Mouse (Mus musculus): ENCODE measurements around the gene Gm3164. TPM values are rescaled to one million over a fixed set of nuclear protein-coding genes. Genes with fewer than 3 reads are reported as not detected.
"Not testable (repeated sequence)": the region's sequence is repeated elsewhere in the genome, so short reads cannot be mapped to it uniquely, and the experiment has no call there.

Gene Gm3164
- polyA plus RNA-seq, 1 experiment from 2014 or later, result not detected

- not testable (repeated sequence) for H3K4me2 ChIP-seq (replicated peaks; ENCODE audit: low read depth, low read length); H3K4me1 ChIP-seq (ENCODE audit: insufficient read depth, low read length); H3K27ac ChIP-seq (ENCODE audit: low read length); H3K4me3 ChIP-seq (ENCODE audit: low read length); H3K36me3 ChIP-seq (ENCODE audit: insufficient read depth, low read length); ATAC-seq (ENCODE audit: low FRiP score, low TSS enrichment); H3K27me3 ChIP-seq (ENCODE audit: insufficient read depth, low read length); H3K9ac ChIP-seq (replicated peaks; ENCODE audit: low read length); H3K9me3 ChIP-seq (ENCODE audit: low read length)
These were observed 11.4 kb upstream of the Gm3164 start for GRCm38 (mm10) chr14:4403840-4404239.

DNA sequence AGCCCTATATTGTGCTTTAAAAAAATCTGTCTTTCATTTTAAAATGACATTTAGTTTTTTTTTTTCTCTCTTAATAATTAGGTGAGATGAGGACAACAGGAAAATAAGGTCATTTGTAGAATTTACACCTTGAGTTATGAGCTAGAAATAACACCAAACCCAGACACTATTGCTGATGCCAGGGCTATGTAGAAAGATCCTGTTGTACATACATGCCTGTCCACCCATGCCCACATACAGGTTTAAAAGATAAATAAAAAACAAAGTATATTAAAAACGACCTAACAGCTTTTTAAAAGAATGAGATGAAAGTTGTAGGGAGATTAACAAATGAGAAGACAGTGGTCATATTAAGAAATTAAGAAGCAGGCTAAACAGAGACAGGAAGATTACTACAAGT lies 5.3 kb upstream of the Gm3164 start:
- 20% methylated on average over 1 of the region's 1 CpGs for WGBS
- H3K27me3 ChIP-seq (ENCODE audit: insufficient read depth, low read length); H3K27ac ChIP-seq (ENCODE audit: low read length); H3K4me3 ChIP-seq (ENCODE audit: low read length); ATAC-seq (ENCODE audit: low FRiP score, low TSS enrichment); H3K4me1 ChIP-seq (ENCODE audit: insufficient read depth, low read length); H3K9me3 ChIP-seq (ENCODE audit: low read length); H3K36me3 ChIP-seq (ENCODE audit: insufficient read depth, low read length); H3K4me2 ChIP-seq (replicated peaks; ENCODE audit: low read depth, low read length); H3K9ac ChIP-seq (replicated peaks; ENCODE audit: low read length): not testable (repeated sequence)

DNA sequence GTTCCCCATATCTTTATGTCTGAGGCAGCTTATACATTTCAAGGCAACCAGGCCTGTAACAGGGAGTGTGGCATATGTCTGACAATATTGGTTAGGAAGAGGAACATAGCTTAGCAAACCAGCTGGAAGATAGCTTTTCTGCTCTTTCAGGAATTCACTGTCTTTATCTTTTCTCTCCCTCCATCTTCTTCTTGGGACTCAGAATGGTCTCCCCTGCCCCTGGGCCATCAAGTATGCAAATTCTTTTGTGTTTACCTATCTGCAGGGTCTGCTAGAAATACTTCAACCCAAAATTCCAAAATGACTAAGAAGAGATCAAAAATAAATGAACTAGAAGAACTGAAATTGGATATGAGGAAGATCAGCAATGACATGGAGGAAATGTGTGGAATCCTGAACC lies 15.4 kb downstream of the Gm3164 start, which contains the start of gene Gm3173:
Gene Gm3173 (plus strand): TSS at position 301 of the 400 bp plus-strand sequence.
- not testable (repeated sequence) for H3K36me3 ChIP-seq (ENCODE audit: insufficient read depth, low read length); H3K27ac ChIP-seq (ENCODE audit: low read length); H3K9me3 ChIP-seq (ENCODE audit: low read length); H3K4me2 ChIP-seq (replicated peaks; ENCODE audit: low read depth, low read length); H3K4me1 ChIP-seq (ENCODE audit: insufficient read depth, low read length); H3K9ac ChIP-seq (replicated peaks; ENCODE audit: low read length); H3K27me3 ChIP-seq (ENCODE audit: insufficient read depth, low read length); ATAC-seq (ENCODE audit: low FRiP score, low TSS enrichment); H3K4me3 ChIP-seq (ENCODE audit: low read length)

- ATAC-seq (ENCODE audit: low FRiP score, low TSS enrichment); H3K9ac ChIP-seq (replicated peaks; ENCODE audit: low read length); H3K27ac ChIP-seq (ENCODE audit: low read length); H3K9me3 ChIP-seq (ENCODE audit: low read length); H3K36me3 ChIP-seq (ENCODE audit: insufficient read depth, low read length); H3K4me1 ChIP-seq (ENCODE audit: insufficient read depth, low read length); H3K4me3 ChIP-seq (ENCODE audit: low read length); H3K27me3 ChIP-seq (ENCODE audit: insufficient read depth, low read length); H3K4me2 ChIP-seq (replicated peaks; ENCODE audit: low read depth, low read length): not testable (repeated sequence)
- WGBS, result no CpG with 5 or more reads among the region's 2 CpGs
These were observed 66.2 kb downstream of the Gm3164 start, which contains the start of gene Gm3182 for GRCm38 (mm10) chr14:4481445-4481844. Gene Gm3182, plus strand, starts transcription at chr14:4481745.

Other genes starting within 250 kb of the Gm3164 start
- 0.29 and 0.37 TPM in 2 replicates for gene Gm2974, start 232.9 kb upstream of the Gm3164 start, polyA plus RNA-seq (2015; fragmentation: Nextera tagmentation; extraction: Ambion mirVana)
- gene Gm3138, start 165.8 kb upstream of the Gm3164 start, polyA plus RNA-seq (2015; fragmentation: Nextera tagmentation; extraction: Ambion mirVana), result not detected in 2 replicates
- not detected in 2 replicates for gene Gm3149, start 98.2 kb upstream of the Gm3164 start, polyA plus RNA-seq (2015; fragmentation: Nextera tagmentation; extraction: Ambion mirVana)
- 0.12 TPM in 1 of 2 replicates, not detected in the other for gene 2610042L04Rik, start 80.7 kb upstream of the Gm3164 start, polyA plus RNA-seq (2015; fragmentation: Nextera tagmentation; extraction: Ambion mirVana)
- not detected in 2 replicates for gene Gm3159, start 17.9 kb upstream of the Gm3164 start, polyA plus RNA-seq (2015; fragmentation: Nextera tagmentation; extraction: Ambion mirVana)
- gene Gm3173, start 15.5 kb downstream of the Gm3164 start, polyA plus RNA-seq (2015; fragmentation: Nextera tagmentation; extraction: Ambion mirVana), result not detected in 2 replicates
- not detected in 2 replicates for gene Gm3182, start 66.3 kb downstream of the Gm3164 start, polyA plus RNA-seq (2015; fragmentation: Nextera tagmentation; extraction: Ambion mirVana)
- gene Gm3047, start 140.0 kb downstream of the Gm3164 start, polyA plus RNA-seq (2015; fragmentation: Nextera tagmentation; extraction: Ambion mirVana), result not detected in 2 replicates
- not detected in 2 replicates for gene Gm8159, start 216.9 kb downstream of the Gm3164 start, polyA plus RNA-seq (2015; fragmentation: Nextera tagmentation; extraction: Ambion mirVana)
- gene Gm3239, start 248.7 kb downstream of the Gm3164 start, polyA plus RNA-seq (2015; fragmentation: Nextera tagmentation; extraction: Ambion mirVana), result not detected in 2 replicates

Measured in kidney, embryonic 16.5 days (tissue).